ENCODE assay signal across 8 mouse cellular contexts in the genomic region with DNA sequence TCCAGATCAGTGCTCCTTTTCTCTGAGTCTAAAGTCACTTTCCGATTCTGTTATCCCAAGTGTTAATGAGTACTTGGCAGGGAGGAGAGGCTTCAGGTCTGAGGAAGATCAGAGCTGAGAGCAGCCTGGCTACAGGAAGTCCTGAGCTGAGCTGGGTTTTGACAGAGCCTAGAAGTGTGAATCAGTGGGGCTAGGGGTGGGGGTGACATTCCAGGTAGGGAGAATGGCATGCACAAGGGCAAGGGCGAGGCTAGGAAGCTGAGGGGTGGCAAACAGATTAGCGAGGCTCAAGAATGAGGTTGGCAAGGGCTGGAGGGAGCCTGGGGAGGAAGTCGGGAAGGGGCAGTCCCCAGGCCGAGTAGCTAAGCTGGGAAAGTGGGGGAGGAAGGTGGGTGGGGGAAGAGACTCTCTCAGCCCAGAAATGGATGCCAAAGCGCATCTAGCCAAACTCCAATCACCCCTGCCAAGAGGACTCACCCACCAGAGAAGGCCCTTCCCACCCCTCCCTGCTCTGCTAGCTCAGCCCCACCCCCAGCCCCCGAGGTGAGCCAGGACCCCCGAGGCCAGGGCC. TPM values are rescaled to one million over a fixed set of nuclear protein-coding genes. Genes with fewer than 3 reads are reported as not detected.
DNase-seq lines count a peak whose midpoint lies in the region; ATAC-seq and TF ChIP-seq lines count a peak whose summit lies in the region.

No protein-coding gene starts in this region.

- ATAC-seq in heart, embryonic 12.5 days (ENCODE audit: insufficient number of reproducible peaks, low FRiP score): no peak
- ATAC-seq in lung, embryonic 14.5 days (ENCODE audit: insufficient read depth): peak; percentile 45

- no peak for TF ChIP-seq EP300 in MEL (IDR thresholded peaks at IDR 0.05; ENCODE audit: low read depth in 1 of 2, low read length in 2 of 2)

- TF ChIP-seq RAD21 in MEL (IDR thresholded peaks at IDR 0.05; ENCODE audit: low read depth, low read length): no peak

- peak overlapping the region; percentile 5; the same call in 1 of the 2 replicates for H3K9ac ChIP-seq in MEL (ENCODE audit: control insufficient read depth, low read depth, low read length, poor library complexity, severe bottlenecking)
- 0 out of 2 replicates have a peak overlapping the region, but pooled peaks have one; percentile 31 for H3K9ac ChIP-seq in heart, embryonic 12.5 days
- H3K9ac ChIP-seq in lung, embryonic 14.5 days: no peak overlapping the region

- no peak for TF ChIP-seq POLR2A in kidney, adult 2 months (IDR thresholded peaks at IDR 0.05; ENCODE audit: low read depth, low read length)
- no peak; a peak in 1 of 4 replicates for TF ChIP-seq POLR2A in MEL (IDR thresholded peaks at IDR 0.05; ENCODE audit: control insufficient read depth in 1 of 2, insufficient read depth in 1 of 2, low read depth in 1 of 2, low read length in 2 of 2, poor library complexity in 1 of 2)

- WGBS in kidney, adult 2 months: 10% methylated on average over 8 of the region's 8 CpGs
- WGBS in heart, embryonic 12.5 days: 12% methylated on average over 8 of the region's 8 CpGs
- WGBS in lung, embryonic 14.5 days: 4% methylated on average over 8 of the region's 8 CpGs

- H3K27ac ChIP-seq in kidney, adult 2 months (ENCODE audit: insufficient read depth, low read depth, low read length): peak overlapping the region; percentile 64
- peak overlapping the region; percentile 28 for H3K27ac ChIP-seq in MEL (ENCODE audit: control insufficient read depth, low read depth, low read length)
- H3K27ac ChIP-seq in heart, embryonic 12.5 days (ENCODE audit: poor library complexity, severe bottlenecking): peak overlapping the region; percentile 52
- peak overlapping the region; percentile 82 for H3K27ac ChIP-seq in lung, embryonic 14.5 days (ENCODE audit: low read depth)

- TF ChIP-seq CTCF in kidney, adult 2 months (conservative IDR thresholded peaks at IDR 0.05; ENCODE audit: insufficient read depth, insufficient read length, low read depth, low read length): no peak
- TF ChIP-seq CTCF in MEL (IDR thresholded peaks at IDR 0.05 in 2 of 3, conservative IDR thresholded peaks at IDR 0.05 in 1 of 3; ENCODE audit: control insufficient read depth in 1 of 3, insufficient read depth in 1 of 3, low read depth in 2 of 3, low read length in 3 of 3, poor library complexity in 1 of 3, severe bottlenecking in 1 of 3): no peak
- TF ChIP-seq CTCF in lung, embryonic 14.5 days (IDR thresholded peaks at IDR 0.05; ENCODE audit: low read depth): no peak

- no peaks in the 10 kb centered on the region for H3K27me3 ChIP-seq in kidney, adult 2 months (replicated peaks; ENCODE audit: control insufficient read depth, insufficient read depth, low read length)
- H3K27me3 ChIP-seq in MEL (ENCODE audit: control insufficient read depth in 1 of 2, insufficient read depth in 2 of 2, low read length in 2 of 2): no peaks in the 10 kb centered on the region
- H3K27me3 ChIP-seq in heart, embryonic 12.5 days (replicated peaks): no peaks in the 10 kb centered on the region
- H3K27me3 ChIP-seq in lung, embryonic 14.5 days (ENCODE audit: insufficient read depth, low read length): no peaks in the 10 kb centered on the region

- H3K9me3 ChIP-seq in MEL (replicated peaks; ENCODE audit: insufficient read depth, low read length): no peaks in the 10 kb centered on the region
- no peaks in the 10 kb centered on the region for H3K9me3 ChIP-seq in heart, embryonic 12.5 days (replicated peaks)
- H3K9me3 ChIP-seq in lung, embryonic 14.5 days (ENCODE audit: low read depth, low read length): no peaks in the 10 kb centered on the region

- H3K4me1 ChIP-seq in kidney, adult 2 months (ENCODE audit: control insufficient read depth, insufficient read depth, low read length): peaks cover 45% of the 10 kb centered on the region
- peaks cover 44 to 80% of the 10 kb centered on the region in 2 experiments for H3K4me1 ChIP-seq in MEL (ENCODE audit: control insufficient read depth in 1 of 2, insufficient read depth in 2 of 2, low read length in 2 of 2)
- peaks cover 55% of the 10 kb centered on the region for H3K4me1 ChIP-seq in heart, embryonic 12.5 days (replicated peaks)
- peaks cover 36% of the 10 kb centered on the region for H3K4me1 ChIP-seq in lung, embryonic 14.5 days (ENCODE audit: insufficient read depth)

- no peak overlapping the region for H3K4me3 ChIP-seq in kidney, adult 2 months (ENCODE audit: insufficient read depth, low read depth, low read length)
- H3K4me3 ChIP-seq in MEL (ENCODE audit: control insufficient read depth in 1 of 2, insufficient read depth in 1 of 2, low read depth in 2 of 2, low read length in 2 of 2): no peak overlapping the region
- H3K4me3 ChIP-seq in heart, embryonic 12.5 days: no peak overlapping the region
- H3K4me3 ChIP-seq in lung, embryonic 14.5 days (ENCODE audit: low read depth, low read length): no peak overlapping the region

- peak; percentile 60 for DNase-seq in kidney, adult 2 months
- no peak for DNase-seq in kidney, adult 11 months
- no peak for DNase-seq in MEL (ENCODE audit: low read depth, low spot score)
- DNase-seq in lung, embryonic 14.5 days: peak; percentile 57
- DNase-seq in layer of hippocampus, postnatal 10 days (ENCODE audit: low spot score in 2 of 2): no peak
- no peak for DNase-seq in layer of hippocampus, postnatal 14 days (ENCODE audit: low spot score in 2 of 2)
- no peak for DNase-seq in frontal cortex, postnatal 36 days (ENCODE audit: low spot score in 2 of 2)

- H3K79me2 ChIP-seq in MEL (ENCODE audit: control insufficient read depth, insufficient read depth, low read length, poor library complexity): peaks cover 98% of the 10 kb centered on the region

- H3K4me2 ChIP-seq in heart, embryonic 12.5 days: peak overlapping the region; percentile 0; the same call in 1 of the 2 replicates
- peak overlapping the region; percentile 27; the same call in 1 of the 2 replicates for H3K4me2 ChIP-seq in lung, embryonic 14.5 days

- H3K36me3 ChIP-seq in kidney, adult 2 months (ENCODE audit: control insufficient read depth, insufficient read depth, low read length): no peaks in the 10 kb centered on the region
- peaks cover 26 to 71% of the 10 kb centered on the region in 2 experiments for H3K36me3 ChIP-seq in MEL (ENCODE audit: control insufficient read depth in 1 of 2, insufficient read depth in 2 of 2, low read length in 2 of 2)
- H3K36me3 ChIP-seq in heart, embryonic 12.5 days: no peaks in the 10 kb centered on the region
- no peaks in the 10 kb centered on the region for H3K36me3 ChIP-seq in lung, embryonic 14.5 days (ENCODE audit: insufficient read depth)

TF ChIP-seq in MEL, 35 proteins besides CTCF, POLR2A, EP300 and RAD21:
- TF ChIP-seq USF1 (IDR thresholded peaks at IDR 0.05; ENCODE audit: low read depth, low read length): no peak
- TF ChIP-seq SIN3A (IDR thresholded peaks at IDR 0.05; ENCODE audit: low read length): no peak

RNA-seq across cellular contexts. Expression of a gene that starts 6.7 kb away (rescaled TPM):
- 41.6 and 45.4 TPM in 2 replicates for polyA plus RNA-seq in kidney, adult 2 months (2012; rRNA removed)
- 100 and 102 TPM in 2 replicates for total RNA-seq in MEL (2012; rRNA removed)
- 100 to 1,000 TPM in 1 of 2 experiments, not detected in 1; 389 TPM for polyA plus RNA-seq in MEL (2012; ENCODE audit: insufficient read depth in 1 of 2, insufficient read length in 2 of 2, low read depth in 1 of 2, low replicate concordance in 2 of 2, missing spikeins in 1 of 2)
- 27.4 and 27.8 TPM in 2 replicates for polyA plus RNA-seq in heart, embryonic 12.5 days (2016; fragmentation: Nextera tagmentation; extraction: Ambion mirVana)
- 43.8 and 51.2 TPM in 2 replicates for polyA plus RNA-seq in lung, embryonic 14.5 days (2014; fragmentation: Nextera tagmentation; extraction: Ambion mirVana)
- 10 to 100 TPM; 29.1 to 32.0 TPM for total RNA-seq in layer of hippocampus, postnatal 10 days (2021)
- 10 to 100 TPM; 24.9 to 25.0 TPM for total RNA-seq in layer of hippocampus, postnatal 14 days (2021)

RNA-seq across cellular contexts. Expression of a gene that starts 59.3 kb away (rescaled TPM):
- 182 and 203 TPM in 2 replicates for polyA plus RNA-seq in kidney, adult 2 months (2012; rRNA removed)
- 116 and 136 TPM in 2 replicates for total RNA-seq in MEL (2012; rRNA removed)
- polyA plus RNA-seq in MEL (2012; ENCODE audit: insufficient read depth in 1 of 2, insufficient read length in 2 of 2, low read depth in 1 of 2, low replicate concordance in 2 of 2, missing spikeins in 1 of 2): 100 to 1,000 TPM in 1 of 2 experiments, not detected in 1; 299 TPM
- 52.9 and 55.0 TPM in 2 replicates for polyA plus RNA-seq in heart, embryonic 12.5 days (2016; fragmentation: Nextera tagmentation; extraction: Ambion mirVana)
- polyA plus RNA-seq in lung, embryonic 14.5 days (2014; fragmentation: Nextera tagmentation; extraction: Ambion mirVana): 25.3 and 32.7 TPM in 2 replicates
- 100 to 1,000 TPM; 104 to 118 TPM for total RNA-seq in layer of hippocampus, postnatal 10 days (2021)
- 100 to 1,000 TPM; 131 to 147 TPM for total RNA-seq in layer of hippocampus, postnatal 14 days (2021)

Comparison
In these comparisons a context has a peak if more than half of its experiments do, and no peak if none do; other contexts are left out.
1. DNase-seq: peak in kidney, adult 2 months (single experiment) and lung, embryonic 14.5 days (single experiment); none in kidney, adult 11 months (single experiment), MEL (single experiment), layer of hippocampus, postnatal 10 days (0 of 2), layer of hippocampus, postnatal 14 days (0 of 2) and frontal cortex, postnatal 36 days (0 of 2).
2. H3K27ac ChIP-seq: peak in every context shown above with its lines; median percentile 82 in lung, embryonic 14.5 days; 64 in kidney, adult 2 months; 52 in heart, embryonic 12.5 days; 28 in MEL.